Mouse (Mus musculus): ENCODE results near the gene Atp6v0b.

- no peak for TF ChIP-seq POLR2A (IDR thresholded peaks at IDR 0.05; ENCODE audit: low read depth, low read length)
- TF ChIP-seq CTCF (conservative IDR thresholded peaks at IDR 0.05; ENCODE audit: insufficient read depth, insufficient read length, low read depth, low read length) = no peak
Measured at GRCm38 (mm10) chr4:117896031-117896430, 8.9 kb upstream of the Atp6v0b start.

Measured in kidney, adult 2 months (tissue).